Mouse (Mus musculus) liver, embryonic 14.5 days (tissue): ENCODE results near the gene Raph1. TPM values are rescaled to one million over a fixed set of nuclear protein-coding genes. Genes with fewer than 3 reads are reported as not detected.

Source experiments
- ATAC-seq: fragments of 200-750 bp; cut with Nextera tagmentation; 2 replicates; pipeline ENCODE4 v1.8.0; 2017; ENCODE audit warnings: moderate number of reproducible peaks, mild to moderate bottlenecking, moderate library complexity; ENCODE audit not compliant: insufficient read depth
- DNase-seq, 3 experiments: peaks; one replicate each; pipeline ENCODE4 v3.0.0-alpha.2; 2012 to 2013; ENCODE audit warnings: low read depth in 3 of 3, low spot score in 3 of 3
- H3K27ac ChIP-seq: fragments of 300-500 bp; sonication (generic); 2 replicates; pipeline ENCODE4 v1.5.1; 2014; ENCODE audit warnings: moderate library complexity, mild to moderate bottlenecking, control low read depth, inconsistent platforms
- H3K27me3 ChIP-seq: fragments of 300-500 bp; sonication (generic); 2 replicates; pipeline ENCODE4 v1.6.1; 2014; ENCODE audit warnings: mild to moderate bottlenecking, low read length, moderate library complexity; ENCODE audit not compliant: control insufficient read depth, insufficient read depth
- H3K36me3 ChIP-seq: fragments of 300-500 bp; sonication (generic); replicated peaks from 2 replicates; pipeline ENCODE4 v1.6.1; 2014; ENCODE audit warnings: low read depth; ENCODE audit not compliant: control insufficient read depth, insufficient read depth
- H3K4me1 ChIP-seq, 2 experiments: fragments of 200-500 bp in 1 of 2; fragments of 300-500 bp in 1 of 2; sonication (generic) in 1 of 2; replicated peaks; 2 replicates each; pipeline ENCODE4 v1.6.1; 2012 to 2014; ENCODE audit warnings: antibody characterized with exemption in 1 of 2, inconsistent platforms in 1 of 2, low read length in 1 of 2; ENCODE audit not compliant: control insufficient read depth in 2 of 2, insufficient read depth in 2 of 2
- H3K4me2 ChIP-seq: fragments of 300-500 bp; sonication (generic); 2 replicates; pipeline ENCODE4 v1.6.1; 2014; ENCODE audit warnings: low read depth, mild to moderate bottlenecking, control low read depth, moderate library complexity
- H3K4me3 ChIP-seq, 2 experiments: fragments of 200-500 bp in 1 of 2; fragments of 300-500 bp in 1 of 2; sonication (generic) in 1 of 2; 2 replicates each; pipeline ENCODE4 v1.5.1; 2012 to 2014; ENCODE audit warnings: low read depth in 2 of 2, low read length in 2 of 2, mild to moderate bottlenecking in 2 of 2, control low read depth in 1 of 2, inconsistent platforms in 1 of 2, moderate library complexity in 1 of 2; ENCODE audit not compliant: insufficient read depth in 1 of 2
- H3K9ac ChIP-seq: fragments of 300-500 bp; sonication (generic); replicated peaks from 2 replicates; pipeline ENCODE4 v1.6.1; 2014; ENCODE audit warnings: mild to moderate bottlenecking, control low read depth, moderate library complexity
- H3K9me3 ChIP-seq: fragments of 300-500 bp; sonication (generic); 2 replicates; pipeline ENCODE4 v1.6.1; 2016; ENCODE audit warnings: low read length, mixed read lengths; ENCODE audit not compliant: control insufficient read depth
- CTCF ChIP-seq: IDR thresholded peaks from 2 replicates; pipeline ENCODE4 v1.5.1; 2016; ENCODE audit warnings: antibody characterized with exemption, low read depth, control low read depth
- EP300 ChIP-seq: IDR thresholded peaks from 2 replicates; pipeline ENCODE4 v1.6.1; 2016; ENCODE audit warnings: antibody characterized with exemption, low read depth
- whole genome bisulfite sequencing: fragments of 180-500 bp; shearing (Covaris S2); extraction: QIAGEN DNeasy Blood & Tissue Kit; methylation state at CpG from one replicate; pipeline ENCODE4 v1.1.7; 2014; ENCODE audit not compliant: insufficient replicate concordance; 5-methylcytosine and 5-hydroxymethylcytosine counted together
- polyA plus RNA-seq, 2 experiments: library from polyadenylated mRNA; depleted of rRNA in 1 of 2; stranded (reverse) in 1 of 2; unstranded in 1 of 2; fragments of >200 nt; fragmentation: Nextera tagmentation in 1 of 2; extraction: Ambion mirVana in 1 of 2; gene quantifications; 2 replicates each; pipeline versions ENCODE4 v1.2.1 to v1.2.3; 2012 to 2014

The Raph1 gene
- polyA plus RNA-seq, 2 experiments: 13.8 to 28.2 TPM

GRCm38 (mm10) chr1:60485649-60486048 lies 81.3 kb downstream of the Raph1 start:
- no peak for TF ChIP-seq EP300
- no peak for TF ChIP-seq CTCF
- DNase-seq (no peak), ATAC-seq (no peak)
- Histone ChIP-seq H3K4me1 (no peaks in the 10 kb centered on the region), H3K27me3 (no peaks in the 10 kb centered on the region), H3K27ac (no peak overlapping the region), H3K4me3 (no peak overlapping the region), H3K36me3 (peaks cover 2% of the 10 kb centered on the region; the same call in 1 of the 2 replicates), H3K9ac (no peak overlapping the region), H3K4me2 (no peak overlapping the region), H3K9me3 (no peaks in the 10 kb centered on the region)
- WGBS: 59% methylated on average over 3 of the region's 3 CpGs

- no peak for ATAC-seq
These were observed 84.0 kb downstream of the Raph1 start for GRCm38 (mm10) chr1:60482881-60483280.

GRCm38 (mm10) chr1:60481561-60481960 lies 85.3 kb downstream of the Raph1 start:
- 59% methylated on average over 1 of the region's 1 CpGs for WGBS

More at GRCm38 (mm10) chr1:60482881-60483280, 84.0 kb downstream of the Raph1 start:
- Histone ChIP-seq H3K36me3 (no peaks in the 10 kb centered on the region; the same call in 1 of the 2 replicates), H3K9me3 (no peaks in the 10 kb centered on the region), H3K4me3 (no peak overlapping the region), H3K4me2 (no peak overlapping the region), H3K4me1 (no peaks in the 10 kb centered on the region), H3K27me3 (no peaks in the 10 kb centered on the region), H3K9ac (no peak overlapping the region), H3K27ac (no peak overlapping the region)
- DNase-seq: no peak
- 82% methylated on average over 1 of the region's 1 CpGs for WGBS
- TF ChIP-seq CTCF (no peak), EP300 (no peak)

DNA sequence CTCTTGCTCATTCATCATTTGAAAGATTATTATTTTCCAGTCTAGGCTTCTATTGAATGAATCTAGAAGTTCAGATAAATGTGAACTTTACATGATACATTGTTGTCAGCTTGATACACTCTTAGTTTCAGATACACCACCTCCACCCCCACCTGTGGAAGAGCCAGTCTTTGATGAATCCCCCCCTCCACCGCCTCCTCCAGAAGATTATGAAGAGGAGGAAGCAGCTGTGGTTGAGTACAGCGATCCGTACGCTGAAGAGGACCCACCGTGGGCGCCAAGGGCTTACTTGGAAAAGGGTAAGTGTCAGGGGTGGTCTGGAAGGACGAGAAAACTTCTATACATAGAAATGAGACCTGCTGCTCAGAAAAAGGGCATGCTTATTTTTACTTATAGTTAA lies 96.4 kb downstream of the Raph1 start:
- TF ChIP-seq EP300: no peak
- Histone ChIP-seq H3K9me3 (no peaks in the 10 kb centered on the region), H3K4me2 (no peak overlapping the region), H3K27me3 (no peaks in the 10 kb centered on the region), H3K9ac (no peak overlapping the region), H3K27ac (no peak overlapping the region), H3K4me1 (peaks cover 0 to 2% of the 10 kb centered on the region in 2 experiments; a peak in 1 of 4 replicates), H3K36me3 (no peaks in the 10 kb centered on the region), H3K4me3 (no peak overlapping the region)
- no peak for ATAC-seq
- WGBS: 60% methylated on average over 7 of the region's 7 CpGs
- DNase-seq: no peak

More at GRCm38 (mm10) chr1:60481561-60481960, 85.3 kb downstream of the Raph1 start:
- H3K4me3 ChIP-seq: no peak overlapping the region
- no peaks in the 10 kb centered on the region for H3K4me1 ChIP-seq
- ATAC-seq: no peak
- TF ChIP-seq CTCF: no peak
- TF ChIP-seq EP300: no peak
- DNase-seq: no peak
- H3K9me3 ChIP-seq: no peaks in the 10 kb centered on the region
- H3K9ac ChIP-seq: no peak overlapping the region
- H3K36me3 ChIP-seq: no peaks in the 10 kb centered on the region; the same call in 1 of the 2 replicates
- H3K27ac ChIP-seq: no peak overlapping the region
- no peaks in the 10 kb centered on the region for H3K27me3 ChIP-seq
- no peak overlapping the region for H3K4me2 ChIP-seq

DNA sequence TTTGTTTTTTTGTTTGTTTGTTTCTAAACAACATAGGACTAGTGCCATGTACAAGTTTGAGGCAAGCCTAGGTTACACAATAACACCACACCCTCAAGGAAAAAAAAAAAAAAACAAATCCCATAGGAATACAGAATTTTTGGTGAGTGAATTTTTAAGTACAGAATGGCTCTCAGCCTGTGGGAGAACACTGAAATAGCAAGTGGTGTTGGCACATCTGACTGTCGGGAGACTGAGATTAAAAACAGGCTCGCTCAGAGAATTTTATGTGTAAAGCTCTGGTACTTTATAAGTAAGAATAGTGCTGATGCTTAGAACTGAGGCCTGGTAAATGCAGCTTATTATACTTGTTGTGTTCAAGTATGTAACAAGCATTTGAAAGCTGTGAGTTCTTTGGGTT lies 97.4 kb downstream of the Raph1 start:
- 73% methylated on average over 2 of the region's 2 CpGs for WGBS
- no peak for TF ChIP-seq EP300
- TF ChIP-seq CTCF: no peak
- no peak for DNase-seq
- Histone ChIP-seq H3K4me1 (peaks cover 0 to 2% of the 10 kb centered on the region in 2 experiments; a peak in 1 of 4 replicates), H3K27ac (no peak overlapping the region), H3K4me3 (no peak overlapping the region), H3K9ac (no peak overlapping the region), H3K36me3 (no peaks in the 10 kb centered on the region), H3K4me2 (no peak overlapping the region), H3K9me3 (no peaks in the 10 kb centered on the region), H3K27me3 (no peaks in the 10 kb centered on the region)
- no peak for ATAC-seq

DNA sequence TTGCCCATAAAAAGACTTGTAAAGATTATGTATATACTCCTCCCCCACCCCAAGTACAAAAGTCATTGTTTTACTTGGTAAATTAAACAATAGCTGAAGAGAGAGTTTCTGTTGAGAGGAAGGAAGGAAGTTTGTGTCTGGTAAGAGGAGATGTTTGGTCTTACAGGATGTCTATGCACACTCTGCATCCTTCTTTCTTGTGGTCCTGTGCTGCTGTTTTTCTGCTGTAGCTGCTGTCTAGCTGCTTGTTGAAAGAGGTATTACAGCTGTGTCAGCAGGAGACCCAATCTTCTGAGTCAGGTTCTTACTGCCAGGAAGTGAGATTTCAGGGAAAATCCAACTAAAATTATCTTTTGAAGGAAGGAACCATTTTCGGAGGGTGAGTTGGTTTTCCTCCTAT lies 106.3 kb downstream of the Raph1 start:
- Histone ChIP-seq H3K4me3 (no peak overlapping the region), H3K27me3 (no peaks in the 10 kb centered on the region), H3K4me1 (no peaks in the 10 kb centered on the region), H3K9me3 (no peaks in the 10 kb centered on the region), H3K36me3 (no peaks in the 10 kb centered on the region), H3K4me2 (no peak overlapping the region), H3K27ac (no peak overlapping the region), H3K9ac (no peak overlapping the region)
- TF ChIP-seq CTCF (no peak), EP300 (no peak)
- DNase-seq (no peak), ATAC-seq (no peak)
- 31% methylated on average over 1 of the region's 1 CpGs for WGBS
